Mouse (Mus musculus): ENCODE measurements around the gene Btbd2. TPM values are rescaled to one million over a fixed set of nuclear protein-coding genes. Genes with fewer than 3 reads are reported as not detected.

The Btbd2 gene
- polyA plus RNA-seq, 1 experiment from 2014 or later = 71.6 TPM

- Histone ChIP-seq H3K27ac (peak overlapping the region; percentile 56; the same call in 1 of the 2 replicates), H3K27me3 (ENCODE audit: poor library complexity, severe bottlenecking) (no peaks in the 10 kb centered on the region), H3K4me3 (peak overlapping the region; percentile 14; the same call in 1 of the 2 replicates), H3K36me3 (replicated peaks) (peaks cover 44% of the 10 kb centered on the region), H3K9me3 (no peaks in the 10 kb centered on the region), H3K4me1 (peaks cover 42% of the 10 kb centered on the region)
- WGBS = 58% methylated on average over 16 of the region's 16 CpGs
- DNase-seq (ENCODE audit: extremely low spot score, low spot score) = no peak
These were observed 7.5 kb upstream of the Btbd2 start for GRCm38 (mm10) chr10:80664197-80665015.

DNA sequence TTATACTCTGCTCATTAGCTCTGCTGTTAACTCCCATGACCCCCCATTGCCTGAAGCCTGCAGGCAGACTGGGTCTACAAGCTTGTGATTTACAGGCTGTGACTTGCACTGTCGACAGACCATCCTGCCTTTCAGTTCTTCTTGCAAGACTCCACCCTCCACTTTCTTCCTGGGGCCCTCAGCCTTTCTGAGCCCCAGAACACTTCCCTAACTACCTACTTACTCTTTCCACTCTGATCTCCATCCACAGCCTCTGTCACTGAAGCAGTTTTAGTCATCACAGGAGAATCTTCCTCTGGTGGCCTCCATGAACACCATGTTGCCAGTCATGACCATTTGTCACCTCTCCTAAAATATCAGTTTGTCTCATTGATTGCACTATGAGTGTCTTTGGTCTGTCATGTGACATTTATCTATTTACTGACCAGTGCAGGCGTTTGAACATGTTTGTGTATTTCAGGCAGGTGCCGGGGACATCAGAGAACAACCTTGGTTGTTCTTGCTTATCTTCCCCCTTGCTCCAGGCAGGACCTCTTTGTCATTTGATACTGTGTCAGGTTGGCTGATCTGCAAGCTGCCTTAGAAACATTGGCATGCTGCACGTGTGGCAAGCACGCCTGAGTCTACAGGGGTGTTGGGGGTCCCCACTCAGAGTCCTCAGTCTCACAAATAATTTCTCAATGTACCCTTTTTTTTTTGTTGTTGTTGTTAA lies 6.8 kb upstream of the Btbd2 start:
- Histone ChIP-seq H3K9me3 (no peaks in the 10 kb centered on the region), H3K27me3 (ENCODE audit: poor library complexity, severe bottlenecking) (no peaks in the 10 kb centered on the region), H3K4me1 (peaks cover 48% of the 10 kb centered on the region), H3K4me3 (peak overlapping the region; percentile 11; the same call in 1 of the 2 replicates), H3K36me3 (replicated peaks) (peaks cover 37% of the 10 kb centered on the region), H3K27ac (0 out of 2 replicates have a peak overlapping the region, but pooled peaks have one; percentile 16)
- WGBS = 70% methylated on average over 5 of the region's 5 CpGs
- DNase-seq (ENCODE audit: extremely low spot score, low spot score) = no peak

- peaks cover 58% of the 10 kb centered on the region for H3K4me1 ChIP-seq
- no peak overlapping the region for H3K4me3 ChIP-seq
- 45% methylated on average over 5 of the region's 5 CpGs for WGBS
- H3K27ac ChIP-seq = no peak overlapping the region
- H3K36me3 ChIP-seq (replicated peaks) = peaks cover 12% of the 10 kb centered on the region
- no peaks in the 10 kb centered on the region for H3K27me3 ChIP-seq (ENCODE audit: poor library complexity, severe bottlenecking)
- H3K9me3 ChIP-seq = no peaks in the 10 kb centered on the region
- DNase-seq (ENCODE audit: extremely low spot score, low spot score) = no peak
These were observed 4.3 kb upstream of the Btbd2 start for GRCm38 (mm10) chr10:80661149-80661548.

DNA sequence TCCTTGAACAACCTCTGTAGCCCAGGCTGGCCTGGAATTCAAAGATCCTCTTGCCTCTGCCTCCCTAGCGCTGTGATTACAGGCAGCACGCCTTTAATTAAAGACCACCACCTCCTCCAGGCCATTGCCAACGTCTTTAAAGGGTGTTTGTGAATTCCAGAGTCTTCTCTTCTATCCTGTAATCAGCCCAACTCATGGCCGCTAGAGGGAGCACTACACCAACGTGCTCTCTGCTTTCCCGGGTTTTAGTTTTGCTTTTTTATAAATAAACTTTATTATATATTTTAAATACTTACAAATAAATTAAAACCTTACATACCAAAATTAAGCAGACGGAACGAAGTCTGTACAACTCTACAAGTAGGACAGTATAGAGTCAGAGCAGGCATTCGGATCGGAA lies 2.3 kb upstream of the Btbd2 start:
- Histone ChIP-seq H3K9me3 (no peaks in the 10 kb centered on the region), H3K27me3 (ENCODE audit: poor library complexity, severe bottlenecking) (no peaks in the 10 kb centered on the region), H3K36me3 (replicated peaks) (no peaks in the 10 kb centered on the region), H3K4me3 (peak overlapping the region; percentile 1; the same call in 1 of the 2 replicates), H3K4me1 (peaks cover 57% of the 10 kb centered on the region), H3K27ac (peak overlapping the region; percentile 66; the same call in 1 of the 2 replicates)
- 20% methylated on average over 10 of the region's 10 CpGs for WGBS
- peak; percentile 66 for DNase-seq (ENCODE audit: extremely low spot score, low spot score)

DNA sequence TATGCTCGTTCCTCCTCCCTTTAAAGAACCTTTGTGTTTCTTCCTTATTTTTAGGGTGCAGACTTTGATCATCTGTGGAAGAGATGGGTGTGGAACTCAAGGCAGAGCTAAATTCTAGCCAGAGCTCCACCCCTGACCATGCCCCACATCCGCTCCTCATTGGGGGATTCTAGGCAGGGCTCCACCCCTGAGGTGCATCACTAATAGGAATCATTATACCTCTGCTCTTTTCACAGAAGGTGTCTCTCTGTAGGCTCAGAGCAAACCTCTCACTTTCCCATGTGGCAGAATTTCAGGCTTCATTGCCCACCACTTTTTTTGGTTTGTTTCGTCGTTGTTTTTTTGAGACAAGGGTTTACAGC lies 2.0 kb upstream of the Btbd2 start:
- peaks cover 59% of the 10 kb centered on the region for H3K4me1 ChIP-seq
- no peak for DNase-seq (ENCODE audit: extremely low spot score, low spot score)
- H3K27me3 ChIP-seq (ENCODE audit: poor library complexity, severe bottlenecking) = no peaks in the 10 kb centered on the region
- H3K27ac ChIP-seq = peak overlapping the region; percentile 66; the same call in 1 of the 2 replicates
- 75% methylated on average over 4 of the region's 4 CpGs for WGBS
- no peaks in the 10 kb centered on the region for H3K36me3 ChIP-seq (replicated peaks)
- H3K4me3 ChIP-seq = peak overlapping the region; percentile 1; the same call in 1 of the 2 replicates
- no peaks in the 10 kb centered on the region for H3K9me3 ChIP-seq

DNA sequence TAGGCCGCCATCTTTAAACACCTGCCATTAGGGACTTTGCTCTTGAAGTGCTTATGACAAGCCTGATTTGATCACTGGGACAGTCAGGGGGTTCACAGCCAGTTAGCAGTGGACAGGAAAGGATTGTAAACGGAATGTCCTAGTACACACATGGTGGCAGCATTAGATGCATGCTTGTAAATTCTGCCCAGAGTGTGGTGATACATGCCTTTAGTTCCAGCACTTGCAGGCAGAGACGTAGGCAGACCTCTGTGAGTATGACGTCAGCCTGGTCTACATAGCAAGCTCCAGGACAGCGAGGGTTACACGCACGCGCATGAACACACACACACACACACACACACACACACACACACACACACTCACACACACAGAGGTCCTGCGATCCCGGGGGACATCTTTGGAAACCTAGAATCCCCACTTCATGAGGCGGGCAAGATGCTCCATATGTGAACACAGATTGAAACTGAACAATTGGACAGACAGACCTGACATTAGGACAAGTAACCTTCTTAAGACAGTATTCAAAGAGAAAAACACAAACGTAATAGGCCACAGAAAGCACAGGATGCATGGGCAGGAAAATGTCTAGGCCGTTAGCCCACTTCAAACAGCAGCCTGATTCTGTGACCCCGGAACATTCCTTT lies 1.4 kb upstream of the Btbd2 start:
- Histone ChIP-seq H3K27ac (0 out of 2 replicates have a peak overlapping the region, but pooled peaks have one; percentile 66), H3K27me3 (ENCODE audit: poor library complexity, severe bottlenecking) (no peaks in the 10 kb centered on the region), H3K4me1 (peaks cover 59% of the 10 kb centered on the region), H3K4me3 (no peak overlapping the region; the same call in 1 of the 2 replicates), H3K9me3 (no peaks in the 10 kb centered on the region), H3K36me3 (replicated peaks) (peaks cover 2% of the 10 kb centered on the region; the same call in 1 of the 2 replicates)
- 91% methylated on average over 14 of the region's 14 CpGs for WGBS
- DNase-seq (ENCODE audit: extremely low spot score, low spot score) = no peak

- Histone ChIP-seq H3K36me3 (replicated peaks) (peaks cover 18% of the 10 kb centered on the region), H3K9me3 (no peaks in the 10 kb centered on the region), H3K4me1 (peaks cover 57% of the 10 kb centered on the region), H3K27ac (peak overlapping the region; percentile 95), H3K4me3 (peak overlapping the region; percentile 93), H3K27me3 (ENCODE audit: poor library complexity, severe bottlenecking) (no peaks in the 10 kb centered on the region)
- peak; percentile 99 for DNase-seq (ENCODE audit: extremely low spot score, low spot score)
- WGBS = under 1% methylated on average over 72 of the region's 72 CpGs
These were observed 575 bp downstream of the Btbd2 start for GRCm38 (mm10) chr10:80656130-80656862.

DNA sequence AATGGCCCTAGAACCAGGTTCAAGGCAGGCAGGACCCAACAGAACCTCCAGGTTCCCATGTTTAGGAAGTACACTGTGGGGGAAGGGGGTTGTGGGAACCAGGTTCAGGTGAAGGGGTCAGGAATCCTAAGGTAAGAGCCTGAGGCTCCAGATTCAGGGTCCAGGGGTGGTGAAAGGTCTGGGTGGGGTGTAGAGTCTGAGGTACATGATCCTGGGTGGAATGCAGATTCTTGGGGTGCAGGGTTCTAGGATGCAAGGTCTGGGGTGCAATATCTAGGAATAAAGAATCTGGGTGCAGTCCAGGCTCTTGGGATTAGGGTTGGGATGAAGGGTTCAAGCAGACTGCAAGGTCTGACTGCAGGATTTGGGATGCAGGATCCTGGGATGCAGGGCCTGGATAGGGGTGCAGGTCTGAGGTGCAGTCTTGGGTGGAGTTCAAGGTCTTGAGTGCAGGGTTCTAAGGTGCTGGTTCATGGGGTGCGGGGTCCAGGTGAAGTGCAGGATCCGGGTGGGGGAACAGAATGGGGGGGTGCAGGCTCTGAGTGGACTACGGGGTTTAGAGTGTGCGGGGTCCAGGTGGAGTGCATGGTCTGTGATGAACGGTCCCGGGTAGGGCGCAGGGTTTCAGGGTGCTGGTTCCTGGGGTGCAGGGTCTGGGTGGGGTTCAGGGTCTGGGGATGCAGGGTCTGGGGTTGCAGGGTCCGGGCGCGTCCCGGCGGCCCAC lies 1.3 kb downstream of the Btbd2 start:
- Histone ChIP-seq H3K36me3 (replicated peaks) (peaks cover 20% of the 10 kb centered on the region), H3K27me3 (ENCODE audit: poor library complexity, severe bottlenecking) (no peaks in the 10 kb centered on the region), H3K27ac (peak overlapping the region; percentile 95), H3K9me3 (no peaks in the 10 kb centered on the region), H3K4me1 (peaks cover 54% of the 10 kb centered on the region), H3K4me3 (peak overlapping the region; percentile 93)
- no peak for DNase-seq (ENCODE audit: extremely low spot score, low spot score)
- WGBS = 7% methylated on average over 12 of the region's 12 CpGs

- H3K27ac ChIP-seq = 0 out of 2 replicates have a peak overlapping the region, but pooled peaks have one; percentile 95
- no peak for DNase-seq (ENCODE audit: extremely low spot score, low spot score)
- WGBS = 91% methylated on average over 6 of the region's 6 CpGs
- H3K9me3 ChIP-seq = no peaks in the 10 kb centered on the region
- H3K27me3 ChIP-seq (ENCODE audit: poor library complexity, severe bottlenecking) = no peaks in the 10 kb centered on the region
- peaks cover 27% of the 10 kb centered on the region for H3K36me3 ChIP-seq (replicated peaks)
- H3K4me1 ChIP-seq = peaks cover 54% of the 10 kb centered on the region
- H3K4me3 ChIP-seq = peak overlapping the region; percentile 93
These were observed 2.0 kb downstream of the Btbd2 start for GRCm38 (mm10) chr10:80654866-80655265.

GRCm38 (mm10) chr10:80653156-80653720 lies 3.6 kb downstream of the Btbd2 start:
- H3K36me3 ChIP-seq (replicated peaks) = peaks cover 40% of the 10 kb centered on the region
- H3K4me3 ChIP-seq = no peak overlapping the region; the same call in 1 of the 2 replicates
- H3K27me3 ChIP-seq (ENCODE audit: poor library complexity, severe bottlenecking) = no peaks in the 10 kb centered on the region
- no peak overlapping the region for H3K27ac ChIP-seq
- no peak for DNase-seq (ENCODE audit: extremely low spot score, low spot score)
- WGBS = 95% methylated on average over 6 of the region's 6 CpGs
- H3K9me3 ChIP-seq = no peaks in the 10 kb centered on the region
- peaks cover 44% of the 10 kb centered on the region for H3K4me1 ChIP-seq

DNA sequence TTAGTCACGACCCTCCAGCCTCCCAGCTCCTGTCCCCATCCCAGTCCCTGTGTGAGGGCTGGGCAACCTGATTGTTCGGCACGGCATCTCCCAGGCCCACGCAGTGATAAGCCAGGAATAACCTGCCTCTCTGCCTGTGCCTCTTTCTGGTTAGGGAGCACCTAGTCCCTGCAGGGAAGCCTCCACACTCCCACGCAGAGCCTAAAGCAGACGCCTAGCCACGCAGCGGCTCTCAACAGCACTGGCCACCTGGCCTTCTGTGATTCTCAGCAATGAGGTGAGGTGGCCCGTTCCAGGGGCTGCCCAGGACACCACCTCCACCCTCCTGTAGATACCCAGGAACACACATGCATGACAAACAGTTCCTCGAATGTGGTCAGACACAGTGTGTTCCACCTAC lies 6.5 kb downstream of the Btbd2 start:
- Histone ChIP-seq H3K27me3 (ENCODE audit: poor library complexity, severe bottlenecking) (no peaks in the 10 kb centered on the region), H3K36me3 (replicated peaks) (peaks cover 68% of the 10 kb centered on the region), H3K4me1 (peaks cover 22% of the 10 kb centered on the region), H3K27ac (no peak overlapping the region), H3K9me3 (no peaks in the 10 kb centered on the region), H3K4me3 (no peak overlapping the region)
- 92% methylated on average over 10 of the region's 10 CpGs for WGBS
- DNase-seq (ENCODE audit: extremely low spot score, low spot score) = no peak

Measured in forebrain, embryonic 10.5 days (tissue).